Mouse (Mus musculus): Measurements from ENCODE around the gene Ttc21a.

GRCm38 (mm10) chr9:119895040-119895721, 42.2 kb upstream of the Ttc21a start:
- TF ChIP-seq CTCF (IDR thresholded peaks at IDR 0.05; ENCODE audit: low read depth) (no peak), EP300 (optimal IDR thresholded peaks at IDR 0.05) (no peak)

Measured in stomach, postnatal 0 days (tissue).